Mouse (Mus musculus) adrenal gland, adult 10 weeks (tissue): ENCODE results near the gene Cxcl5. TPM values are rescaled to one million over a fixed set of nuclear protein-coding genes. Genes with fewer than 3 reads are reported as not detected.

ENCODE experiments used
- polyA plus RNA-seq: library from polyadenylated mRNA; stranded (reverse); fragments of 350-450 nt; fragmentation: Illumina TruSeq; extraction: RNeasy Lipid Tissue Mini Kit (QIAGEN cat#74804); gene quantifications from one replicate; pipeline ENCODE4 v1.2.3, GENCODE M21; 2014; ENCODE audit warnings: low read depth, low replicate concordance

Cxcl5 gene
- polyA plus RNA-seq = not detected

GRCm38 (mm10) chr5:90759077-90760065, at the start of gene Cxcl5:
Gene Cxcl5, plus strand, starts transcription at chr5:90759360.

GRCm38 (mm10) chr5:90768218-90768617, 9.1 kb downstream of the Cxcl5 start, which contains the start of gene Ppbp:
Gene Ppbp, plus strand, starts transcription at chr5:90768518.

DNA sequence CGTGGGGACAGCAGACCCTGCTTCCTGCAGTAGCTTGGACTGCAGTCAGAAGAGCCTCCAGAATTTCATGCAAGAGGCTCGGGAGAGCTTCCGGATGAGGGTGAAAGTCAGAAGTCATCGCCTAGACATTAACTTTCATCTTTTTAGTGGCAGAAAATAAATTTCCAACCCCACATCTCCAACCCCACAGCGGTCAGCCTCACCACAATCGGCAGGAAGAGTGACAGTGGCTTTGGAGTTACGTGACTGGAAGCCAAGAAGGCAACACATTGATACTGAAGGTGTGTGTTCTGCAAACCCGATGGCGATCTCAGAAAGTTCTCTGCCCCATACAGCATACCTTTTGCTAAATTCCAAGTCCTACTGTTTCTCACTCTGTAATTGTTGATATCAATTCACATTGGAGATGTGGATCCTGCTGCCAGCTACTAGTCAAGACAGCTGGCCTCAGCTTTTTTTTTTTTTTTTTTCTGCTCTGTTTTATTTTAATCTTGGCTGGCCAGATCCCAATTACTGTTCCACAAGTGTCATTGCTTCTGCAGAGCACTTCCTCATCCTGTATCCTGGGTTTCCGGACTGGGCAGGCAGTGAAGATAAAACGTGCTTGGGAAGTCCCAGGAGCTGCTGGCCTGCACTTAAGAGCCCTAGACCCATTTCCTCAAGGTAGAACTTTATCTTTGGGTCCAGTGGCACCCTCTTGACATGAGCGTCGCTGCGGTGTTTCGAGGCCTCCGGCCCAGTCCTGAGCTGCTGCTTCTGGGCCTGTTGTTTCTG, 12.9 kb downstream of the Cxcl5 start, which contains the start of gene Pf4:
TSS of gene Pf4 (plus strand) at position 556 of the 774 bp plus-strand sequence.

GRCm38 (mm10) chr5:90785659-90786588, 26.8 kb downstream of the Cxcl5 start, which contains the start of gene Cxcl3:
Gene Cxcl3, plus strand, starts transcription at chr5:90786103.

GRCm38 (mm10) chr5:90794195-90794625, 35.0 kb downstream of the Cxcl5 start, which contains the start of gene Cxcl15:
Gene Cxcl15, plus strand, starts transcription at chr5:90794534.

Other genes starting within 250 kb of the Cxcl5 start
- not detected for gene Afm, start 240.4 kb upstream of the Cxcl5 start, polyA plus RNA-seq
- not detected for gene 5830473C10Rik, start 198.3 kb upstream of the Cxcl5 start, polyA plus RNA-seq
- gene Rassf6, start 118.7 kb upstream of the Cxcl5 start, polyA plus RNA-seq = 2.9 TPM
- gene Ppbp, start 9.2 kb downstream of the Cxcl5 start, polyA plus RNA-seq = 1.7 TPM
- gene Pf4, start 13.1 kb downstream of the Cxcl5 start, polyA plus RNA-seq = 5.0 TPM
- gene Cxcl3, start 26.7 kb downstream of the Cxcl5 start, polyA plus RNA-seq = not detected
- not detected for gene Cxcl15, start 35.2 kb downstream of the Cxcl5 start, polyA plus RNA-seq
- gene Cxcl1, start 131.9 kb downstream of the Cxcl5 start, polyA plus RNA-seq = not detected
- gene Cxcl2, start 144.5 kb downstream of the Cxcl5 start, polyA plus RNA-seq = 0.58 TPM
- 55.3 TPM for gene Mthfd2l, start 171.8 kb downstream of the Cxcl5 start, polyA plus RNA-seq